Mouse (Mus musculus): ENCODE measurements around the gene Oaf.

Gene Oaf

GRCm38 (mm10) chr9:43245801-43246570 is 6.3 kb upstream of the Oaf start:
- no peak for DNase-seq (ENCODE audit: low read depth)

GRCm38 (mm10) chr9:43242432-43242831 is 2.7 kb upstream of the Oaf start:
- peak; percentile 17 for DNase-seq (ENCODE audit: low read depth)

GRCm38 (mm10) chr9:43241970-43242369 is 2.3 kb upstream of the Oaf start:
- DNase-seq (ENCODE audit: low read depth): no peak

DNA sequence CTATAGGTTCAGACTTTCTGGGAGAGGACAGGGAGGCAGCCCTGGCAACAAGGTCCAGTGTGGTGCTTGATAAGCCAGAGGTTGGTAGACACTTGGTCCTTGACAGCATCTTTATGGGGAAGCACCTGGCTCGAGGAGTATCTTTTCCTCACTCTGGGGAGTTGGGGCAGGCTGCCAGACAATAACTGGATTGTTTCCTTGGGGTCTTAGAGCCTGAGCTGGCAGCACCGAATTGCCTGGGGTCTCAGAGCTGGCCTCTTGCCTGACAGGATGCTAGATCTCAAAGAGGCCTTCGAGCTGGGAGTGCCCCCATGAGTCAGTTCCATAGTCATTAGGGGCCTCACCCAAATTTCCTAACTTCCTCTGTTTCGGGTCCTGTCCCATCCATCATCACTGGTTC is 1.6 kb upstream of the Oaf start:
- no peak for DNase-seq (ENCODE audit: low read depth)

DNA sequence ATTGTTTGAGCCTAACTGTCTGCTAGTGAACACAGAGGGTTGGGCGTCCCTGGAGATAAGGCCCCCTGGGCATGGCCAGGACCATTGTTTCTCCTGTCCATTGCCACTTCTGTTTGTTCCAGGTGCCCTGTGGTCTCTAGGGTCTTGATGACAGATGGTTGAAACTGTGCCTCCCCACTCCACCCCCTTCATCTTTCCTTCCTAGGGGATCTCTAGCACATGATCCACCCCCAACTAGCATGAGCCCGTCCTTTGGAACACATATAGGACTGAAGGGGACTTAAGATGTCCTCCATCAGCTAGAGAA is 836 bp upstream of the Oaf start:
- no peak for DNase-seq (ENCODE audit: low read depth)

GRCm38 (mm10) chr9:43238631-43239545 is 823 bp downstream of the Oaf start:
- no peak for DNase-seq (ENCODE audit: low read depth)

DNA sequence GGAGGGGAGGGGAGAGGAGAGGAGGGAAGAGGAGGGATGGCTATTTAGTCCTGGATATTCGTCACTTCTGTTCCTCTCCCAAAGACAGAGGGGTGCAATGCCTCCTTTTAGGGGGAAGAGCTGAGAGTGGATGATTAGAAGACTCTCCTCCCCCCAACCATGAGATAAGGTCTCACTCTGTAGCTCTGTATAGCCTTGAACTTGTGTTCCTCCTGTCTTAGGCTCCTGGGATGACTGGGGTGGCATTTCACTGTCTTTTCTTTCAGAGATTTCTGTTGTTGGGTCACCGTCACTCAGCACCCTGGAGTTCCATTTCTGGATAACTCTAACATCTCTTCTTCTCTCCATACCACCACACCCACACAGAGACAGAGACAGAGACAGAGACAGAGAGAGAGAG is 1.5 kb downstream of the Oaf start:
- DNase-seq (ENCODE audit: low read depth): no peak

GRCm38 (mm10) chr9:43237111-43237775 is 2.5 kb downstream of the Oaf start:
- no peak for DNase-seq (ENCODE audit: low read depth)

DNA sequence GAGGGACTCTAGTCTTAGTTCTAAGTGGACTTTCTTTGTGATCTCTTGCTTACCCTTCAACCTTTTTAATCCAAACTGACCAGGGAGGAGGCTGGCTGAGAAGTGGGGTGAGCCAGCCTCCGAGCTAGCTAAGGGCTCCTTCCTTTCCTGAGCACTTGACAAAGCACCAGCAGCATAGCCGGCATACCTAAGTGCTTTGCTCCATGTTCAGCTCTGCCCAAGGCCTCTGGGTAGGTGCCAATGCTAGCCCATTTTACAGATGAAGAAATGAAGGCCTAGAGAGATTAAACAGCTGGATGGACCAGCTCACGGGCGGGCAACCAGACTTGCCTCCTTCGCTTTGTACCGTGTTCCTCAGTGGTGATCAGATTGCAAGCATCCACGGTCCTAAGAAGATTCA is 3.1 kb downstream of the Oaf start:
- DNase-seq (ENCODE audit: low read depth): no peak

DNA sequence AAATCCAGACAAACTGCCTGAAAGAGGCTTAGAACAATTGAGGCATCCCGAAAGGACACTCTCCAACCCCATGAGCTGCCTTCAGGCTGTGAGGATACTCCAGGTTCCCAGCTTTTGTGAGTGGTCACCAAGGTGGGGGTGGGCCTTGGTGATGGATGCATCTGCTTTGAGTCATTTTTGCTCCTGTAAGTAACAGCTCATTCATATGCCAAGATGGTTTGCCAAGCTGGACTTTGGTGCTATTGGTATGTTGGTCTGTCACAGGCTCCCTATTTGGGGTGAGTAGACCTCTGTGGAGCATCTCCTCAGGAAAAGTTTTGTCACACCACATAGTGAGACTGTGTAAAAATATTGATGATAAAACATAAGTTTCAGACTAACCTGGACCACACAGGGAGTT is 3.6 kb downstream of the Oaf start:
- no peak for DNase-seq (ENCODE audit: low read depth)

DNA sequence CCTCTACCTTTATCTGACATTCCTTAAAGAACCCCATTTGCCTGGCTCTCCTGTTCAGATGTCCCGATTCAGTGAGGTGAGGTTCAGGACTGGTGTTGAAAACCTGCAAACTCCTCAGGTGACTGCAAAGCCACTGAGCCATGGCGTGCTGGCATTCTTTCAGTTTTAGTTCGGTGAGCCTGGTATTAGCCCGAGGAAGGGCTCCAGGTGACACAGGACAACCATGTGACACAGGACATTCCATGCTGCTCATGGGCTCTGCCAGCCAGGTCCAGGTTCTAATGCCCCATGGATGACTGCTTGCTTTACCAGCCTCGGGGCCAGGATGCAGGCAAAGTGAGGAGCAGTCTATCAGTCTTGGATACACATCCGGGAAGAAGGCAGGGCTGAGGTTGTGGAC is 4.4 kb downstream of the Oaf start:
- DNase-seq (ENCODE audit: low read depth): no peak

DNA sequence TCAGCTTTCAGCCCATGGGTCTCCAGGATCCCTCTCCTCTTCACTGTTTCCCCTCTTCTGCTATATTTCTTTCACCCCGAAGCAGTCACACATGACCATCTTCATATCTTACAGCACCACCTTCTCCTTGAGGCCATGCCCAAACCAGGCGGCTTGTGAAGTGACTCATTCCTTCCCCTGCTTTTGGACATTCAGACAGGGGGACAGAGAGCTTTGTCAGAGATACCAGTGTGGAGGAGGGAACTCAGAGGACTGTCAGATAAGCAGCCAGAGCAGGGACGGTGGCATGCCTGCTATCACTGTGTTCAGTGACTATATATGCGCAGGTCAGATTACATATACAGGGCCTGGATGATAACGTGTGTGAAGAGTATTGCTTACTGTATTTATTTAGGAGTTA is 5.2 kb downstream of the Oaf start:
- no peak for DNase-seq (ENCODE audit: low read depth)

- no peak for DNase-seq (ENCODE audit: low read depth)
These were observed 6.2 kb downstream of the Oaf start for GRCm38 (mm10) chr9:43233515-43233914.

DNA sequence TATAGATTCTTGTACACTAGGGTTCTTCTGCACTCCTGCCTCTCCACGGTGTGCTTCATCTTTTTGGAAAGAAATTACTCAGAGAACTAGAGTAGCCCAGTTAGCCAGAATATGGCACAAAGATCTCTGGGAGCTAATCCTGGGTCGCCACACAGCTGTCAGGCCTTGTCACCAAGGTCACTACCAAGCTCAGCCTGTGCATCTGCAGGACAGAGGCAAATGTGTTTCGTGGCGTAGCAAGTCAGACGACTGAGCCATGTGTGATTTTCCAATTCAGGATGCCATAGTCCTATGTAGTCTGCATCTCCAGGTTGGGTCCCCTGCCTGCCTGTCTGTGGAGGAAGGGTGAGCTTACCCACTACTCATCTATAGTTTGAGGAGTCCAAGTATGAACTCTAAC is 6.7 kb downstream of the Oaf start:
- DNase-seq (ENCODE audit: low read depth): no peak

DNA sequence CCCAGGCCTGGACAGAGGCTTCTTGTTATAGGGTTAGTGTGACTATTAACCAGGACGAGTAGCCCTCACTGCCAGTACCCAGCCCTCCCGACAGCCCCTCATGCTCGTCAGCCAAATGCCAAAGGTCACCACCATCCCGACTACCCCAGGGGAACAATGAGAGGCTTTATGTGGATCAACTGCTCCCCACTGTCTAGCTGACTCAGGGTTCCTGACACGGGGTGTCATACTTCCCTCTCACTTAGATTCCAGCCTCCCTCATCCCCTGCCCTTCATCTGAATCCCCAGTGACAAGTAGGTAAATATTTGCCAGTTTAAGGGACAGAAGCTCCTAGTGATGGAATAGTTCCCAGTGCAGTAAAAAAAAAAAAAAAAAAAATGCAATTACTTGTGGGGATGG is 7.4 kb downstream of the Oaf start:
- no peak for DNase-seq (ENCODE audit: low read depth)

DNA sequence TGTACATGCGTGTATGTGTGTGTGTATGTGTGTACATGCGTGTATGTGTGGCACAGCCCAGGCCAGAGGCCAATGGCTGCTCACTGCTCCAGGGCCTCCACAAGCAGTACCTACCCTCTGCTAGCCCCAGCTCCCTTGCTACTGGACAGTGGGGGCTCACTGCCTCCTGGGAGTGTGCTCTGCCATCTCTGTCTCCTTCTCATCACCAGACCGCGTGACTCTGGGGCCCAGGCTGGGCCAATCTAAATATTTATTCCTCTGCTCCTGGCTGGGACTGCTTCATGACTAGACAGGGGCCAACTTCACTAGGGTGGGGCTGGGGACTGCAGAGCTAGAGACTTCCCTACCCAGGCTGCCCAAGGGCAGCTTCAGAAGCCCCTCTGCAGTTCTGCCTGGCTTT is 7.9 kb downstream of the Oaf start:
- DNase-seq (ENCODE audit: low read depth): no peak

- DNase-seq (ENCODE audit: low read depth): no peak
These were observed 8.8 kb downstream of the Oaf start for GRCm38 (mm10) chr9:43230886-43231285.

DNA sequence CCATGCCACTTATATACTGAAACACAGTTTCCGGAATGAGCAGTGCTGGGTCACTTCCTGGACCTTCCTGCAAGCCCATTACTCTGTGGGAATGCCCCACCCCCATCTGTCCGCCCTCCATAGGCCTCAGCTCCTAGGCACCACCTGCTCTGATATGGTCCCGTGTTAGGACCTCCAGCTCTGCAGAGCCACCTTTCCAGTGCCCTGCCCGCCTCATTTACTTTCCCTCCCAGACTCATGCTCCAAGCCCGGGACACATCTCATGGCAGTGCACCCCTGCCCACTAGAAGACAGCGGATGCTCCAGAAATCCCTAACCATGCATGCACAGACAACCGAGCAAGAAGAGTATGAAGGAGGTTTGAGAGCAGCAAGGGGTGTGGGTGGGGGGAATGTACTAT is 9.7 kb downstream of the Oaf start:
- no peak for DNase-seq (ENCODE audit: low read depth)

DNA sequence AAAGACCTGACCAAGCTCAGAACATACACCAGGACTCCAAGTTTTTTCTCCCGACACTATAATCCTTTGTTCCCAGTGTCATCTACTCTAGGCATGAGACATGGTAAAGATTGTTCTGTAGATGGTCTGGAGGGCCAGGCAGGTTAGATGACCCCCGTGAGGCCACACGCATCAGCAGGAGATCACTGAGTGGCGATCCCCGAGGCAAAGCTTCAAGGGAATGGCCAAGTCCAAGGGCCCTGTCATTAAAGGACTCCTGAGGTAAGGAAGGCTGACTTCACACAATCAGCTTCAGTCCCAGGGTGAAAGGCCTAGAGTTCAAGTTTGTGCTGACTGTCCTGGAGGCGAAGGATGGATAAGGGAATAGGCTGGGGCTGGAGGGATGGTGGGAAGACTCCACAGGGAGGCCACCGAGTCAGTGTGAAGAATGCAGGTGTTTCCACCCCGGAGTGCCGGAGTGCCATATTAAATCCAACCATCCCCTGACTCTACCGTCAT is 10.3 kb downstream of the Oaf start:
- no peak for DNase-seq (ENCODE audit: low read depth)

DNA sequence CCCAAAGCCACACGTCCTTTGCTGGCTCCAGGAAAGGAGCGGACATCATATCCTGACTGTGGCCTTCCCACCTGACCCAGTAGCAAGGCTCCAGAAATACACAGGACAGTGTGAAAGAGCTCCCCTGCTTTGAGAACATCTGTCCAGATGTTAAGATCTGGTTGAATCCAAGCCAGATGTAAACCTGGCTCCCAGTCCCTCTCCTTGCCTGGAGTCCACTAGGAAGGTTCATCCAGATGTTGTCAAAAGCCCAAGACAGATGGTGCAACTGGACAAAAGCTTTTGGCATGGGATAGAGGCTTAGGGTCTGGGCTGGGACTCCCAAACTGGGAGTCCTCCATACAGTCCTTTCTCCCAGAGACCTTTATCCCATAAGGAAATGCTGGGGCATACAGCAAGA is 11.0 kb downstream of the Oaf start:
- DNase-seq (ENCODE audit: low read depth): no peak

- DNase-seq (ENCODE audit: low read depth): no peak
These were observed 12.1 kb downstream of the Oaf start for GRCm38 (mm10) chr9:43227626-43228025.

DNA sequence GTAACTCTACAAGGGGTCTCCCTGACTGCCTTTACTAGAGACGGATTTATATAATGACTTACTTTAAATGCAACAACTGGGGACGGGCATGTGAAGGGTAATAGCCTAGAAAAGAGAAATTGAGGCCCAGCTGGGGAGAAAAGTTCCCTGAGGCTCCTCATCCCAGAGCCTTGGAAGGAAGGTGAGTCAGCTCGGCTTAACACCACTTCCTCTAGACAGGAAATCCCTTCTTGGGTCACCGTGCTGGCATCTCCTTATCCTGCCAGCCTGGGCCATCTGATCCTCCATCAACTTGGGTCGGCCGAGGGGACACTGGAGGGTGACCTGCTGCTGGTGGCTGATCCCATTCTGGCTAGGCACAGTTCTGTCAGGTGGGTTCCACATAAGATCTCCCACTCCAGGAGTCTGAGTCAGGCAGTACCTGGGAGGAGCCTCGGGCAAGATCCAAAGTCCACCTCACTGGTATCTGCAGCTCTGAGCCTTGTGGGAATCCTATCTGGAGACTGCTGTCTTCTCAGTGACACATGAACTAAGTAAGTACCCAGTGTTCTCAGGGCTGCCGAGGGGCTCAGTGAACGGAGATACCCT is 13.0 kb downstream of the Oaf start:
- no peak for DNase-seq (ENCODE audit: low read depth)

DNA sequence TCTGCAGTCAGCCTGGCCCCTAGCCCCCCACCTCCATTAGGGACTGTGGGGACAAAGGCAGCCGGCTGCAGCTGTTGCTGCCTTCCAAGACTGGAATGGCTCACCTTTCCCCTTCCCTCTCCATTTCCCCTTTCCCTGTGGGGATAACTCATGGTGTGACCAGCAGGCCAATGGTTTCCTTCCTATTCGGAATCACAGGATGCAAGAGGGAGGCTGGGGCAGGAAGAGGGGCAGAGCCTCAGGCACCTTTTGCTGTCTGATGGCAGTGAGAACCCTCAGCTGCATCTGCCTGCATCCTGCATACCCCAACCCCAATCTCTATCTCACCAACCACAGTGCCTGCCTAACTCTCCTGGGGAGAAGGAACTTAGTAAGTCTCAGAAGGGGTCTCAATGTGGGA is 14.2 kb downstream of the Oaf start:
- no peak for DNase-seq (ENCODE audit: low read depth)

Data from naive thymus-derived CD4-positive, alpha-beta T cell, adult 2 months (primary cell).